Mouse (Mus musculus) brain, embryonic 18.5 days (tissue): ENCODE results near the gene Tmem80.

Experiments
- DNase-seq: peaks from one replicate; pipeline ENCODE4 v3.0.0-alpha.2; 2012; ENCODE audit warnings: low read depth, low spot score

Tmem80 gene

GRCm38 (mm10) chr7:141324686-141325085 lies 2.9 kb upstream of the Tmem80 start:
- no peak for DNase-seq

- DNase-seq = no peak
Measured at GRCm38 (mm10) chr7:141326546-141327446, 743 bp upstream of the Tmem80 start.

- no peak for DNase-seq
Measured at GRCm38 (mm10) chr7:141328373-141328990, 943 bp downstream of the Tmem80 start.

GRCm38 (mm10) chr7:141330706-141331105 lies 3.2 kb downstream of the Tmem80 start:
- DNase-seq = no peak

- no peak for DNase-seq
Measured at GRCm38 (mm10) chr7:141331990-141332389, 4.5 kb downstream of the Tmem80 start.

- no peak for DNase-seq
Measured at GRCm38 (mm10) chr7:141335044-141335579, 7.6 kb downstream of the Tmem80 start.

GRCm38 (mm10) chr7:141335682-141336081 lies 8.1 kb downstream of the Tmem80 start:
- DNase-seq = no peak

GRCm38 (mm10) chr7:141336296-141336695 lies 8.8 kb downstream of the Tmem80 start:
- DNase-seq = no peak

- no peak for DNase-seq
Measured at GRCm38 (mm10) chr7:141337716-141338416, 10.3 kb downstream of the Tmem80 start.

GRCm38 (mm10) chr7:141338576-141339131 lies 11.1 kb downstream of the Tmem80 start, which contains the start of gene Eps8l2:
TSS of gene Eps8l2 (plus strand) at chr7:141338880.
- no peak for DNase-seq

- no peak for DNase-seq
Measured at GRCm38 (mm10) chr7:141339215-141339920, 11.8 kb downstream of the Tmem80 start.

GRCm38 (mm10) chr7:141340023-141340422 lies 12.5 kb downstream of the Tmem80 start:
- DNase-seq = no peak

- no peak for DNase-seq
Measured at GRCm38 (mm10) chr7:141340476-141340875, 12.9 kb downstream of the Tmem80 start.

GRCm38 (mm10) chr7:141341689-141342226 lies 14.2 kb downstream of the Tmem80 start:
- DNase-seq = no peak

GRCm38 (mm10) chr7:141343230-141343629 lies 15.7 kb downstream of the Tmem80 start:
- DNase-seq = no peak

- no peak for DNase-seq
Measured at GRCm38 (mm10) chr7:141343696-141344095, 16.2 kb downstream of the Tmem80 start.

- DNase-seq = no peak
Measured at GRCm38 (mm10) chr7:141344787-141345186, 17.2 kb downstream of the Tmem80 start.

- no peak for DNase-seq
Measured at GRCm38 (mm10) chr7:141351061-141351460, 23.5 kb downstream of the Tmem80 start.

- DNase-seq = no peak
Measured at GRCm38 (mm10) chr7:141355051-141355450, 27.5 kb downstream of the Tmem80 start.

- DNase-seq = no peak
Measured at GRCm38 (mm10) chr7:141355626-141356326, 28.2 kb downstream of the Tmem80 start.
